Mouse (Mus musculus): Measurements from ENCODE around the gene Nlgn3. TPM values are rescaled to one million over a fixed set of nuclear protein-coding genes. Genes with fewer than 3 reads are reported as not detected.
"Not testable (repeated sequence)": the region's sequence is repeated elsewhere in the genome, so short reads cannot be mapped to it uniquely, and the experiment has no call there.

Nlgn3 gene
- polyA plus RNA-seq, 1 experiment from 2014 or later: 88.0 TPM

DNA sequence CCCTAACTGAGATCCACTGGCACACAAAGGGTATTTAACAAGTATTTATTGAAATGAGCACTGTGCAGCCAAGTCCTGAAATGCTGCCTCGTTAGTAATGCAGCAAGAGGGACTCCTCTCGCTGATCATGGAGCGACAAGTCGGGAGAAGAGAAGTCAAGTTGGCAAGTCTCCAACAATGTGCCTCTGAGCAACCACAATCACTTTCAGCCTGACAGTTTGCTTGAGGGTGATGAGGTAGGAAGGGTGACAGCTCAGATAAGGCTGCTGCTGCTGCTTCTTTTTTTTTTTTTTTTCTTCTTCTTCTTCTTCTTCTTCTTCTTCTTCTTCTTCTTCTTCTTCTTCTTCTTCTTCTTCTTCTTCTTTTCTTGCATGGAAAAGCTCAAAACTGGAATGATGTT is 52.2 kb downstream of the Nlgn3 start:
- Histone ChIP-seq H3K4me1 (ENCODE audit: control insufficient read depth, insufficient read depth, low read depth, low read length) (no peaks in the 10 kb centered on the region), H3K36me3 (ENCODE audit: control insufficient read depth, insufficient read depth, low read length) (no peaks in the 10 kb centered on the region), H3K27me3 (replicated peaks; ENCODE audit: control insufficient read depth, insufficient read depth, low read length) (no peaks in the 10 kb centered on the region), H3K4me3 (ENCODE audit: low read length) (no peak overlapping the region), H3K9ac (ENCODE audit: low read depth, low read length) (no peak overlapping the region), H3K4me2 (ENCODE audit: low read length) (no peak overlapping the region), H3K9me3 (ENCODE audit: control insufficient read depth, low read length) (no peaks in the 10 kb centered on the region), H3K27ac (ENCODE audit: low read depth, low read length) (no peak overlapping the region)
- WGBS: 43% methylated on average over 4 of the region's 4 CpGs
- no peak for ATAC-seq

DNA sequence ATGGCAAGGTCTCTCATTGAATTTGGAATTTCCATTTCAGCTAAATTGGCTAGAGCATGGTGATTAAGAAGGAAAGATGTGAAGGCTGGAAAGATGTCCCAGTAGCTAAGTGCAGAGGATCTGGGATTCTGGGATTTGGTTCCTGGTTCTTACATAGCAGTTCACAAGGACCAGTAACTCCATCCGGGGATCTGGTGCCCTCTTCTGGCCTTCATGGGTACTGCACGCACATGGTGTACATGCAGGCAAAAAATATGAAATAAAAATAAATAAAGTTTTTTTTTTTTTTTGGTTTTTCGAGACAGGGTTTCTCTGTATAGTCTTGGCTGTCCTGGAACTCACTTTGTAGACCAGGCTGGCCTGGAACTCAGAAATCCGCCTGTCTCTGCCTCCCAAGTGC is 59.9 kb downstream of the Nlgn3 start:
- 63% methylated on average over 4 of the region's 4 CpGs for WGBS
- not testable (repeated sequence) for H3K27me3 ChIP-seq (replicated peaks; ENCODE audit: control insufficient read depth, insufficient read depth, low read length); H3K4me3 ChIP-seq (ENCODE audit: low read length); ATAC-seq; H3K4me2 ChIP-seq (ENCODE audit: low read length); H3K36me3 ChIP-seq (ENCODE audit: control insufficient read depth, insufficient read depth, low read length); H3K4me1 ChIP-seq (ENCODE audit: control insufficient read depth, insufficient read depth, low read depth, low read length); H3K9ac ChIP-seq (ENCODE audit: low read depth, low read length); H3K9me3 ChIP-seq (ENCODE audit: control insufficient read depth, low read length); H3K27ac ChIP-seq (ENCODE audit: low read depth, low read length)

DNA sequence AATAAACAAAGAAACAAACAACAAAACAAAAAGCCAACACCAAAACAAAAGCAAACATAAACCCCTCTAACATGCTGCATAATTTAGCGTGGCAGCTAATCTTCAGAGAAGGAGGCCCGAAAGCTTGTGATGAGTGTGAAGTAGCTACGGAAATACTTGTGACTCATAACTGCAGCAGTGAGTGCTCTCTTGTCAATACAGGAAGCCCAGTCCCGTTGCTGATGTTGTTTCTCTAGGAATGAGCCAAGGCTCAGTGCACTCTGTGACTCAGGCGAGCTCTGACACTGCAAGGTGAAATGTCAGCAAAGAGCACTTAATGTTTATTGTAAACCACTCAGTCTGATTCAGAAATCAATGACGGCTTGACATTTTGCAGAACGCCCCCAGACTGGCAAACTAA is 70.0 kb downstream of the Nlgn3 start:
- no peak overlapping the region for H3K4me3 ChIP-seq (ENCODE audit: low read length)
- no peak overlapping the region for H3K9ac ChIP-seq (ENCODE audit: low read depth, low read length)
- ATAC-seq: no peak
- H3K9me3 ChIP-seq (ENCODE audit: control insufficient read depth, low read length): no peaks in the 10 kb centered on the region
- no peaks in the 10 kb centered on the region for H3K4me1 ChIP-seq (ENCODE audit: control insufficient read depth, insufficient read depth, low read depth, low read length)
- H3K27me3 ChIP-seq (replicated peaks; ENCODE audit: control insufficient read depth, insufficient read depth, low read length): no peaks in the 10 kb centered on the region; the same call in 1 of the 2 replicates
- no peaks in the 10 kb centered on the region for H3K36me3 ChIP-seq (ENCODE audit: control insufficient read depth, insufficient read depth, low read length)
- H3K4me2 ChIP-seq (ENCODE audit: low read length): no peak overlapping the region
- H3K27ac ChIP-seq (ENCODE audit: low read depth, low read length): no peak overlapping the region
- WGBS: 70% methylated on average over 7 of the region's 7 CpGs

DNA sequence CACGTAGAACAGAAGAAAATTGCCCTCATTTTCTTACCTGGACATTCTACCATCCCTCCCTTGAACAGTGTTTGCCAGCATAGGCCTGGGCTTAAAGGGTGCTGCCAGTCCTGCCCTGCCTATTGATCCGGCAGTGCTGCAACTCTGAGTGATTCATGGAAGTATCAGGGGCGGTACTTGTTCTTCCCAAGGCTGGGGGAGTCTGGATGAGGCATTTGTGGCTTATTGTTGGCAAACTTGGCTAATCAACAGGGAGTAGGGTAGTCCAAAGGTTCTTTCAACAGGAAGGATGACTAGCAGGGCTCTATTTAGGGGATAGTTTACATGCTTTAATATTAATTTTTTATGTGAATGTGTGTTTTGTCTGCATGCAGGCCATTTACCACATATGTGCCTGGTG is 71.6 kb downstream of the Nlgn3 start:
- Histone ChIP-seq H3K27ac (ENCODE audit: low read depth, low read length) (no peak overlapping the region), H3K4me1 (ENCODE audit: control insufficient read depth, insufficient read depth, low read depth, low read length) (no peaks in the 10 kb centered on the region), H3K9ac (ENCODE audit: low read depth, low read length) (no peak overlapping the region), H3K4me2 (ENCODE audit: low read length) (no peak overlapping the region), H3K36me3 (ENCODE audit: control insufficient read depth, insufficient read depth, low read length) (no peaks in the 10 kb centered on the region), H3K4me3 (ENCODE audit: low read length) (no peak overlapping the region), H3K27me3 (replicated peaks; ENCODE audit: control insufficient read depth, insufficient read depth, low read length) (no peaks in the 10 kb centered on the region; the same call in 1 of the 2 replicates), H3K9me3 (ENCODE audit: control insufficient read depth, low read length) (no peaks in the 10 kb centered on the region)
- WGBS: 66% methylated on average over 3 of the region's 3 CpGs
- no peak for ATAC-seq

DNA sequence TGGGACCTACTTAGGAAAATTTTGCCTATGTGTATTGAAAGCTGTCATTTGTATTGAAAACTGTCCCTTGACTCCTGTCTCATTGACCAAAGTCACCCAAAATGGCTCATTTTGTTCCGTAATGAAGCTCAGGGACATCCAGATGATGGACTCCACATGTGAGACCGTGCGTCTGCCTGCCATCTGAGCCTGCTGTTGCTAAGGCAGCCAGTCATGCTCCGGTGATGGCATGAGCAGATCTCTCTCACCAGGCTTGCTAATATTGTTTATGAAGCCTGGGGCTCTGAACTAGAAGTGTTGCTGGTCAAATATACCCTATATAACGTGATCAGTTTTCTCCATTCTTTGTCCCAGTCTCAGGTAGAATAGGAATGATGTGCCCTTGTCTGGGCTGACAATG is 74.0 kb downstream of the Nlgn3 start:
- Histone ChIP-seq H3K27me3 (replicated peaks; ENCODE audit: control insufficient read depth, insufficient read depth, low read length) (no peaks in the 10 kb centered on the region; the same call in 1 of the 2 replicates), H3K9ac (ENCODE audit: low read depth, low read length) (no peak overlapping the region), H3K36me3 (ENCODE audit: control insufficient read depth, insufficient read depth, low read length) (no peaks in the 10 kb centered on the region), H3K27ac (ENCODE audit: low read depth, low read length) (no peak overlapping the region), H3K4me3 (ENCODE audit: low read length) (no peak overlapping the region), H3K4me2 (ENCODE audit: low read length) (no peak overlapping the region), H3K9me3 (ENCODE audit: control insufficient read depth, low read length) (no peaks in the 10 kb centered on the region), H3K4me1 (ENCODE audit: control insufficient read depth, insufficient read depth, low read depth, low read length) (no peaks in the 10 kb centered on the region)
- 39% methylated on average over 5 of the region's 5 CpGs for WGBS
- no peak for ATAC-seq

Other genes with a start within 250 kb of the Nlgn3 start
- 0.11 TPM in 1 of 2 replicates, not detected in the other for gene Tex11, start 239.5 kb upstream of the Nlgn3 start, polyA plus RNA-seq (2015; fragmentation: Nextera tagmentation; extraction: Ambion mirVana)
- 10.2 and 13.4 TPM in 2 replicates for gene Slc7a3, start 213.1 kb upstream of the Nlgn3 start, polyA plus RNA-seq (2015; fragmentation: Nextera tagmentation; extraction: Ambion mirVana)
- 43.3 and 52.5 TPM in 2 replicates for gene Snx12, start 76.6 kb upstream of the Nlgn3 start, polyA plus RNA-seq (2015; fragmentation: Nextera tagmentation; extraction: Ambion mirVana)
- gene Foxo4, start 44.6 kb upstream of the Nlgn3 start, polyA plus RNA-seq (2015; fragmentation: Nextera tagmentation; extraction: Ambion mirVana): 0.70 and 1.1 TPM in 2 replicates
- not detected in 2 replicates for gene Gm614, start 35.2 kb upstream of the Nlgn3 start, polyA plus RNA-seq (2015; fragmentation: Nextera tagmentation; extraction: Ambion mirVana)
- 6.8 and 7.9 TPM in 2 replicates for gene Il2rg, start 30.9 kb upstream of the Nlgn3 start, polyA plus RNA-seq (2015; fragmentation: Nextera tagmentation; extraction: Ambion mirVana)
- not detected in 2 replicates for gene Gm20489, start 30.1 kb upstream of the Nlgn3 start, polyA plus RNA-seq (2015; fragmentation: Nextera tagmentation; extraction: Ambion mirVana)
- 17.6 and 25.2 TPM in 2 replicates for gene Med12, start 25.1 kb upstream of the Nlgn3 start, polyA plus RNA-seq (2015; fragmentation: Nextera tagmentation; extraction: Ambion mirVana)
- gene Gjb1, start 77.2 kb downstream of the Nlgn3 start, polyA plus RNA-seq (2015; fragmentation: Nextera tagmentation; extraction: Ambion mirVana): 1.3 and 2.2 TPM in 2 replicates
- 90.6 and 91.5 TPM in 2 replicates for gene Zmym3, start 121.7 kb downstream of the Nlgn3 start, polyA plus RNA-seq (2015; fragmentation: Nextera tagmentation; extraction: Ambion mirVana)
- 256 and 286 TPM in 2 replicates for gene Nono, start 130.2 kb downstream of the Nlgn3 start, polyA plus RNA-seq (2015; fragmentation: Nextera tagmentation; extraction: Ambion mirVana)
- gene Itgb1bp2, start 149.9 kb downstream of the Nlgn3 start, polyA plus RNA-seq (2015; fragmentation: Nextera tagmentation; extraction: Ambion mirVana): 0.78 and 7.2 TPM in 2 replicates
- gene Taf1, start 233.6 kb downstream of the Nlgn3 start, polyA plus RNA-seq (2015; fragmentation: Nextera tagmentation; extraction: Ambion mirVana): 11.4 and 16.3 TPM in 2 replicates

Data from hindbrain, embryonic 16.5 days (tissue).